Mouse (Mus musculus) kidney, postnatal 36 days (tissue): Measurements from ENCODE around the gene Nup205.

ENCODE experiments used
- DNase-seq, 2 experiments: peaks; one replicate each; pipeline ENCODE4 v3.0.0; 2021 to 2022; ENCODE audit warnings: mixed read lengths in 2 of 2

Nup205 gene

GRCm38 (mm10) chr6:35251807-35252476 lies 74.7 kb downstream of the Nup205 start:
- no peak for DNase-seq

- peak; percentile 87 to 95 for DNase-seq
These were observed 75.5 kb downstream of the Nup205 start for GRCm38 (mm10) chr6:35252477-35253346.

GRCm38 (mm10) chr6:35253474-35253873 lies 76.3 kb downstream of the Nup205 start:
- DNase-seq: no peak

- DNase-seq: no peak
These were observed 77.1 kb downstream of the Nup205 start for GRCm38 (mm10) chr6:35254136-35254904.

GRCm38 (mm10) chr6:35255017-35255416 lies 77.8 kb downstream of the Nup205 start:
- DNase-seq: no peak

- peak; percentile 53 to 54 for DNase-seq
These were observed 79.5 kb downstream of the Nup205 start for GRCm38 (mm10) chr6:35256691-35257090.

GRCm38 (mm10) chr6:35257626-35258190 lies 80.5 kb downstream of the Nup205 start:
- DNase-seq: no peak

- DNase-seq: no peak
These were observed 81.7 kb downstream of the Nup205 start for GRCm38 (mm10) chr6:35258922-35259321.

- DNase-seq: no peak
These were observed 82.3 kb downstream of the Nup205 start for GRCm38 (mm10) chr6:35259526-35259925.

- DNase-seq: no peak
These were observed 83.3 kb downstream of the Nup205 start for GRCm38 (mm10) chr6:35260531-35260930.

- DNase-seq: no peak
These were observed 88.5 kb downstream of the Nup205 start for GRCm38 (mm10) chr6:35265580-35266278.

GRCm38 (mm10) chr6:35268711-35269110 lies 91.5 kb downstream of the Nup205 start:
- no peak for DNase-seq

GRCm38 (mm10) chr6:35269643-35270042 lies 92.4 kb downstream of the Nup205 start:
- no peak for DNase-seq

GRCm38 (mm10) chr6:35271094-35271855 lies 94.1 kb downstream of the Nup205 start:
- no peak for DNase-seq

- peak; percentile 69 to 74 for DNase-seq
These were observed 94.9 kb downstream of the Nup205 start for GRCm38 (mm10) chr6:35271868-35272765.

GRCm38 (mm10) chr6:35273391-35274082 lies 96.3 kb downstream of the Nup205 start:
- peak; percentile 38 to 60 for DNase-seq

GRCm38 (mm10) chr6:35277903-35278587 lies 100.8 kb downstream of the Nup205 start:
- DNase-seq: no peak

GRCm38 (mm10) chr6:35279306-35279705 lies 102.1 kb downstream of the Nup205 start:
- peak; percentile 84 for DNase-seq
